Mouse (Mus musculus) olfactory bulb, adult 2 months (tissue): ENCODE results near the gene H2-Ab1. TPM values are rescaled to one million over a fixed set of nuclear protein-coding genes. Genes with fewer than 3 reads are reported as not detected.

Experiments used
- H3K27ac ChIP-seq: fragments of 200-500 bp; 2 replicates; pipeline ENCODE4 v1.5.1; 2012; ENCODE audit warnings: low read depth, low read length; ENCODE audit not compliant: insufficient read depth
- H3K4me1 ChIP-seq: fragments of 200-500 bp; 2 replicates; pipeline ENCODE4 v1.6.1; 2012; ENCODE audit warnings: low read length; ENCODE audit not compliant: control insufficient read depth, insufficient read depth
- H3K4me3 ChIP-seq: fragments of 200-500 bp; 2 replicates; pipeline ENCODE4 v1.5.1; 2012; ENCODE audit warnings: mild to moderate bottlenecking, low read depth, low read length, moderate library complexity; ENCODE audit not compliant: insufficient read depth
- CTCF ChIP-seq: fragments of 200-500 bp; IDR thresholded peaks from 2 replicates; pipeline ENCODE4 v1.5.1; 2012; ENCODE audit warnings: low read depth, mild to moderate bottlenecking, low read length, moderate library complexity; ENCODE audit not compliant: insufficient read depth
- POLR2A ChIP-seq: fragments of 200-500 bp; IDR thresholded peaks from 2 replicates; pipeline ENCODE4 v1.6.1; 2012; ENCODE audit warnings: mild to moderate bottlenecking, low read depth, low read length, moderate library complexity; ENCODE audit not compliant: insufficient read depth
- WGBS: fragments of 180-500 bp; shearing (Covaris S2); methylation state at CpG from one replicate; pipeline ENCODE4 v1.1.7; 2018; 5-methylcytosine and 5-hydroxymethylcytosine counted together
- polyA plus RNA-seq: library from polyadenylated mRNA; stranded (reverse); fragments of >200 nt; gene quantifications from 2 replicates; pipeline ENCODE4 v1.2.4, GENCODE M21; 2012; ENCODE audit warnings: low replicate concordance; ENCODE audit not compliant: missing spikeins, insufficient read depth, insufficient read length

H2-Ab1 gene
- polyA plus RNA-seq, 1 experiment = not detected

DNA sequence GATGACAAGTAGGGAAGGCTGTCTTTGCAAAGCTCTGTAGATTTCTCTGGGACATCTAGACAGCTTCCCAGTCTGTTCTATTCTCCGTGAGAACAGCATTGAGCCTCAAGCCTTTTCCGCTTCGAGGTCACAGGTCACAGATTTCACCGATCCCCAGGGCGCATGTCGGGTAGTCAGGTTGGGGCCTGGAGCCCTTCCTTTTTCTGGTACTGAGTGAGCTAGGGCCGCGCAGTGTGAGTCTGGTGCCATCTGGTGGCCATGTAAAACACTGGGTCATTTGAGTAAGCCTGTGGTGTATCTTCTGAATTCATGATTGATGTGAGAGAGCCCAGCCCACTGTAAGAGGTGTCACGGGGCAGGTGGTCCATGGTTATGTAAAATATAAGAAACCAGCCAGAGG lies 22.6 kb upstream of the H2-Ab1 start:
- 32% methylated on average over 9 of the region's 9 CpGs for WGBS
- no peak overlapping the region for H3K4me3 ChIP-seq
- TF ChIP-seq CTCF (peak; percentile 52; the same call in 1 of the 2 replicates), POLR2A (no peak)
- no peak overlapping the region for H3K27ac ChIP-seq
- H3K4me1 ChIP-seq = no peaks in the 10 kb centered on the region

DNA sequence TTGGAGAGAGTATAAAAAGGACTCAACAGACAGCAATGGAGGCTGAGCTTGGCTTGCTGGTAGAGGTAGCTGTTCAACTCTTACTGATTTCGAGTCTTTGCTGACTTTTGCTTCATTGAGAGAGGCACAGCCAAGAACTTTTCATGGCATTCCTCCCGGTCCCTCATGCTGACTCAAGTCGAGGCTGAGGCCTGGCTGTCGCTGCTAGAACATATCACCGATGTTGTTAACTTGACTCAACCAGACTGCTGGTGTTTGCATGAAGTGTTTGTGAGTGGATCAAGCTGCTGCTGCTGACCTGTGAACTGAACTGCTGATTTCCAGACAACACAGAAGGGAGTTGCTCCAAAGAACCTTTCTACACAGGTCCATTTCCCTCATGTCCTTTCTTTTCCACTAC lies 20.8 kb upstream of the H2-Ab1 start:
- TF ChIP-seq POLR2A = no peak
- no peak for TF ChIP-seq CTCF
- 86% methylated on average over 5 of the region's 5 CpGs for whole genome bisulfite sequencing
- Histone ChIP-seq H3K27ac (no peak overlapping the region), H3K4me3 (no peak overlapping the region), H3K4me1 (no peaks in the 10 kb centered on the region)

- no peak overlapping the region for H3K4me3 ChIP-seq
- H3K4me1 ChIP-seq = no peaks in the 10 kb centered on the region
- no peak overlapping the region for H3K27ac ChIP-seq
- WGBS = 76% methylated on average over 3 of the region's 3 CpGs
- TF ChIP-seq POLR2A = no peak
- no peak for TF ChIP-seq CTCF
Observed at GRCm38 (mm10) chr17:34237741-34238140, 19.7 kb upstream of the H2-Ab1 start.

DNA sequence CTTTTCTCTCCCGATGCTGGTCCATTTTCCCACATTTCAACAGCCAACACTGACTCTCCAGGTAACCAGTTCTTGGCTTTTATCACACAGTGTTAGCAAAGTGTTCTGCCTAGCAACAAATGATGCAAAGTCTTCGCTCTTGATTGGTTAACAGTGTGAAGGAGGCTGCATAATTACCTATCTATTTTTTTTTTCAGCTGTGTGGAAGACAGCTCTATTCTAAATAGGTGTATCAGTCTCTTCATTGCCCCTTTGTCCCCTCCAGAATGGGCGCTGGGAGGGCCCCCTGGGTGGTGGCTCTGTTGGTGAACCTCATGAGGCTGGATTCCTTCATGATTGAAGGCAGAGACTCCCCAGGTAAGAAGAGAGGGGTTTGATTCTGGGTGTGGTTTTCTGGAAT lies 18.8 kb upstream of the H2-Ab1 start, which contains the start of gene H2-Ob:
Gene H2-Ob, plus strand, starts transcription at position 198 of the 400 bp plus-strand sequence.
- WGBS = 57% methylated on average over 3 of the region's 3 CpGs
- Histone ChIP-seq H3K4me1 (no peaks in the 10 kb centered on the region), H3K27ac (no peak within 1 kb of the TSS), H3K4me3 (no peak within 1 kb of the TSS)
- no peak for TF ChIP-seq POLR2A
- TF ChIP-seq CTCF = no peak

GRCm38 (mm10) chr17:34239601-34240041 lies 17.9 kb upstream of the H2-Ab1 start:
- H3K4me1 ChIP-seq = no peaks in the 10 kb centered on the region
- WGBS = 59% methylated on average over 10 of the region's 10 CpGs
- no peak for TF ChIP-seq CTCF
- TF ChIP-seq POLR2A = no peak
- H3K27ac ChIP-seq = no peak overlapping the region
- no peak overlapping the region for H3K4me3 ChIP-seq

DNA sequence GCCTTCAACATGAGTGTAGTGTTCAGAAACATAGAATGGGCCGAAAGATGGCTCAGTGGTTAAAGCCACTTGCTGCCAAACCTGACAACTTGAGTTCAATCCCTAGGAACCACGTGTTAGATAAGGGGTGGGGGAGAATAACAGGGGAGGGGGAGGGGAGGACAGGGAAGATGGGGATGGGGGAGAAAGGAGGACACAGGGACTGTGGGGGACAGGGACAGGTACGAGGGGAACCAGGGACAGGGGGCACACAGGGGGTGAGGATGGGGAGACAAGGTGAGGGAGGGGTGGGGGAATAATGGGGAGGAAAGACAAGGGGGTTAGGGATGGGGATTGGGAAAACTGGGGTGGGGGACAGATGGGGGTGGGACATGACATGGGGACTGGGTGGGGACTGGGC lies 17.1 kb upstream of the H2-Ab1 start:
- Histone ChIP-seq H3K4me1 (no peaks in the 10 kb centered on the region), H3K4me3 (no peak overlapping the region), H3K27ac (no peak overlapping the region)
- TF ChIP-seq POLR2A (no peak), CTCF (no peak)
- 66% methylated on average over 3 of the region's 3 CpGs for WGBS

DNA sequence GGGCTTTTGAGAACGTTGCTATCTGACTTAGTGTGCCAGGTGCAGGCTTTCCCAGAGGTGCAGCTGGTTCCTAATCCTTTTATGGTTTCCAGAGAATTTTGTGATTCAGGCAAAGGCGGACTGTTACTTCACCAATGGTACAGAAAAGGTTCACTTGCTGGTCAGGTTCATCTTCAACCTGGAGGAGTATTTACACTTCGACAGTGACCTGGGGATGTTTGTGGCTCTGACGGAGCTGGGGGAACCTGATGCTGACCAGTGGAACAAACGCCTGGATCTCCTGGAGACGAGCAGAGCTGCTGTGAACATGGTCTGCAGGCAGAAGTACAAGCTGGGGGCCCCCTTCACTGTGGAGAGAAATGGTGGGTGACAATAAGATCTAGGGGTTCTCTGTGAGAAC lies 16.6 kb upstream of the H2-Ab1 start:
- 86% methylated on average over 6 of the region's 6 CpGs for WGBS
- H3K4me3 ChIP-seq = no peak overlapping the region
- TF ChIP-seq CTCF = no peak
- TF ChIP-seq POLR2A = no peak
- H3K4me1 ChIP-seq = no peaks in the 10 kb centered on the region
- H3K27ac ChIP-seq = no peak overlapping the region

GRCm38 (mm10) chr17:34244656-34245055 lies 12.8 kb upstream of the H2-Ab1 start:
- Histone ChIP-seq H3K4me1 (peaks cover 6% of the 10 kb centered on the region; the same call in 1 of the 2 replicates), H3K27ac (no peak overlapping the region), H3K4me3 (no peak overlapping the region)
- 58% methylated on average over 4 of the region's 4 CpGs for WGBS
- TF ChIP-seq POLR2A (no peak), CTCF (no peak)

GRCm38 (mm10) chr17:34247047-34247446 lies 10.4 kb upstream of the H2-Ab1 start:
- TF ChIP-seq CTCF (no peak), POLR2A (no peak)
- H3K4me1 ChIP-seq = peaks cover 8% of the 10 kb centered on the region; the same call in 1 of the 2 replicates
- H3K27ac ChIP-seq = no peak overlapping the region
- 90% methylated on average over 3 of the region's 3 CpGs for WGBS
- no peak overlapping the region for H3K4me3 ChIP-seq

- 0 out of 2 replicates have a peak overlapping the region, but pooled peaks have one; percentile 27 for H3K27ac ChIP-seq
- H3K4me1 ChIP-seq = peaks cover 8% of the 10 kb centered on the region; the same call in 1 of the 2 replicates
- no peak for TF ChIP-seq CTCF
- no peak for TF ChIP-seq POLR2A
- WGBS = 82% methylated on average over 2 of the region's 2 CpGs
- no peak overlapping the region for H3K4me3 ChIP-seq
Observed at GRCm38 (mm10) chr17:34248764-34249163, 8.7 kb upstream of the H2-Ab1 start.
